Mouse (Mus musculus): ENCODE measurements around the gene Cadps. TPM values are rescaled to one million over a fixed set of nuclear protein-coding genes. Genes with fewer than 3 reads are reported as not detected.

Gene Cadps
- total and polyA plus RNA-seq, 2 experiments from 2014 or later = 33.4 to 176 TPM

DNA sequence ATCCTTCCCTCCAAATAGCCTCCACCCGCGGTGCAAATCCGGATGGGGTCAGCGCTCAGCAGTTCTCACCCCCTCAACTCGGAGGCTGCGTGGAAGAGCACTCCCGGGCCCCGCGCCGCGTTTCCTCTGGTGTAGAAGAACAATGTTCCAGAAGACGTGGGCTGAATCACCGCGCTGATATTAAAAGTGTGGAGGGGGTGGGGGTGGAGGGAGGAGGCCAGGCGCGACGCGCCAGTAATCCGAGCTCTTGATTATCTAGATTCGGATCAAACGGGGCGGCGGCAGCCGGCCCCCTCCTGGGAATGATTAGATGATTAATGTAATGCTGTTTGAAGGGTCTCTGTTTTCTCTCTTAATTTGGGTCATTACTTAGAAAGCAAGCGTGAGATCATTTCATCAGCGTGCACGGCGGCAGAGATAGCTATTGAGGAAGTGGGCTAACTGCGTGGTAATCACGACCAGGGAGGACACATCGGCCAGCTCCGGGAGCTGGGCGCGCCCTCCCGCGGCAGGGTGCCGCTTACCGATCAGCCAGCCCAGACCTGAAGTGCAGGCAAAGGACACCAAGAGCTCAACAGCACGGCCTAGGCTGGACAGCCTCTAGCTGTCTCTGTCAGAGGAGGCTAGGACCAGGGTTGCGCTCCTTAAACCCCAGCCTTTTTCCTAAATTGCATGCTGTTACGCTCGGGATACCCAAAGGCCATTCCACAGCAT lies 481.6 kb downstream of the Cadps start:
- WGBS = 1% methylated on average over 42 of the region's 42 CpGs
- TF ChIP-seq CTCF (IDR thresholded peaks at IDR 0.05; ENCODE audit: low read depth) = no peak
- ATAC-seq (no peak), DNase-seq (ENCODE audit: low spot score) (no peak)
- Histone ChIP-seq H3K9ac (replicated peaks; ENCODE audit: low read length) (no peak overlapping the region), H3K4me1 (ENCODE audit: insufficient read depth, low read length) (peaks cover 4% of the 10 kb centered on the region; the same call in 1 of the 2 replicates), H3K27me3 (ENCODE audit: insufficient read depth, low read length) (peaks cover 74% of the 10 kb centered on the region), H3K9me3 (ENCODE audit: low read length) (no peaks in the 10 kb centered on the region), H3K36me3 (ENCODE audit: insufficient read depth, low read length) (no peaks in the 10 kb centered on the region), H3K4me3 (ENCODE audit: low read length) (peak overlapping the region; percentile 14; the same call in 1 of the 2 replicates), H3K4me2 (ENCODE audit: low read depth, low read length) (0 out of 2 replicates have a peak overlapping the region, but pooled peaks have one; percentile 3), H3K27ac (no peak overlapping the region)

DNA sequence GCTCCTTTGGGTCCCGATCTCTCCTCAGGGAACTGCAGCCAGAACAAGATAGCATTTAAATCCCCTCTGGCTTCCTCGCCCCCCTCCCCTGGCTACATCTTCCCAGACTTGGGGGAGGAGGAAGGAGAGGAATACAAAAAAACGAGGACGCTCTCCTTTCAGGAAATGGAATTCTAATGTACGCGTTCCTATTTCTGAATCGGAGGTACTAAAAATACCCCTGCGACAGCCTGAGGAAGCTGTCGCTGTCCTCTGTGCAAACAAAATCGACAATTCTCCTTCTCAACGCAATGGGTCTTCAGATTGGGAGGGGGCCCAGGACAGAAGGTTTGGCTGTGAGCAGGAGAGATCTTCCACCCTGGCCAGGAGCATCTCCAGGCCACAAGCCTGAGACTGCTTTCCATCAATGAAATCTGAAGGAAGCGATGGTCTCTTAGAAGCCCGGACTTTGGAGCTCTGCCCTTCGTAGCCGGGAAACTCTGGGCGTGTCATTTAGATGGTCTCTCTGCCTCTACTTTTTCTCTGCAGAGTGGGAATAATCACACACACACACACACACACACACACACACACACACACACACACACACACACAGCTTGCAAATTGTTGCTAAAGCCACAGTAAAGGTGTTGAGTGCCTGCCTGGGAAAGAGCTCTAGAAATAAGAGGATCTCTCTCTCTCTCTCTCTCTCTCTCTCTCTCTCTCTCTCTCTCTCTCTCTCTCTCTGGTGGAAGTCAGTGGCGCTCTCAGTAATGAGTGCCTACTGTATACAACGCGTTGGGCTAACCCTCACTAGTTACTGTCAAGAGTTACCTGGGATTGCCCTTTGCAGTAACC lies 482.4 kb downstream of the Cadps start:
- TF ChIP-seq CTCF (IDR thresholded peaks at IDR 0.05; ENCODE audit: low read depth) = no peak
- no peak overlapping the region for H3K9ac ChIP-seq (replicated peaks; ENCODE audit: low read length)
- H3K9me3 ChIP-seq (ENCODE audit: low read length) = no peaks in the 10 kb centered on the region
- no peak overlapping the region for H3K4me3 ChIP-seq (ENCODE audit: low read length)
- H3K27me3 ChIP-seq (ENCODE audit: insufficient read depth, low read length) = peaks cover 73% of the 10 kb centered on the region
- H3K4me1 ChIP-seq (ENCODE audit: insufficient read depth, low read length) = peaks cover 4% of the 10 kb centered on the region; the same call in 1 of the 2 replicates
- no peak for DNase-seq (ENCODE audit: low spot score)
- no peak overlapping the region for H3K27ac ChIP-seq
- 2% methylated on average over 19 of the region's 19 CpGs for WGBS
- no peaks in the 10 kb centered on the region for H3K36me3 ChIP-seq (ENCODE audit: insufficient read depth, low read length)
- no peak for ATAC-seq
- H3K4me2 ChIP-seq (ENCODE audit: low read depth, low read length) = no peak overlapping the region

GRCm38 (mm10) chr14:12338811-12339565 lies 483.9 kb downstream of the Cadps start:
- WGBS = 3% methylated on average over 10 of the region's 10 CpGs
- no peak overlapping the region for H3K4me2 ChIP-seq (ENCODE audit: low read depth, low read length)
- no peak for TF ChIP-seq CTCF (IDR thresholded peaks at IDR 0.05; ENCODE audit: low read depth)
- H3K36me3 ChIP-seq (ENCODE audit: insufficient read depth, low read length) = no peaks in the 10 kb centered on the region
- H3K9ac ChIP-seq (replicated peaks; ENCODE audit: low read length) = no peak overlapping the region
- no peak overlapping the region for H3K4me3 ChIP-seq (ENCODE audit: low read length)
- H3K4me1 ChIP-seq (ENCODE audit: insufficient read depth, low read length) = peaks cover 4% of the 10 kb centered on the region; the same call in 1 of the 2 replicates
- H3K27ac ChIP-seq = no peak overlapping the region
- no peak for ATAC-seq
- DNase-seq (ENCODE audit: low spot score) = no peak
- H3K9me3 ChIP-seq (ENCODE audit: low read length) = no peaks in the 10 kb centered on the region
- peaks cover 73% of the 10 kb centered on the region for H3K27me3 ChIP-seq (ENCODE audit: insufficient read depth, low read length)

GRCm38 (mm10) chr14:12337998-12338809 lies 484.7 kb downstream of the Cadps start:
- no peaks in the 10 kb centered on the region for H3K36me3 ChIP-seq (ENCODE audit: insufficient read depth, low read length)
- no peak overlapping the region for H3K27ac ChIP-seq
- peak overlapping the region; percentile 25 for H3K4me2 ChIP-seq (ENCODE audit: low read depth, low read length)
- WGBS = 1% methylated on average over 16 of the region's 16 CpGs
- DNase-seq (ENCODE audit: low spot score) = no peak
- no peak for TF ChIP-seq CTCF (IDR thresholded peaks at IDR 0.05; ENCODE audit: low read depth)
- H3K4me1 ChIP-seq (ENCODE audit: insufficient read depth, low read length) = peaks cover 4% of the 10 kb centered on the region; the same call in 1 of the 2 replicates
- H3K27me3 ChIP-seq (ENCODE audit: insufficient read depth, low read length) = peaks cover 66% of the 10 kb centered on the region
- peak; percentile 27; the same call in 1 of the 2 replicates for ATAC-seq
- no peaks in the 10 kb centered on the region for H3K9me3 ChIP-seq (ENCODE audit: low read length)
- no peak overlapping the region for H3K4me3 ChIP-seq (ENCODE audit: low read length)
- H3K9ac ChIP-seq (replicated peaks; ENCODE audit: low read length) = no peak overlapping the region

DNA sequence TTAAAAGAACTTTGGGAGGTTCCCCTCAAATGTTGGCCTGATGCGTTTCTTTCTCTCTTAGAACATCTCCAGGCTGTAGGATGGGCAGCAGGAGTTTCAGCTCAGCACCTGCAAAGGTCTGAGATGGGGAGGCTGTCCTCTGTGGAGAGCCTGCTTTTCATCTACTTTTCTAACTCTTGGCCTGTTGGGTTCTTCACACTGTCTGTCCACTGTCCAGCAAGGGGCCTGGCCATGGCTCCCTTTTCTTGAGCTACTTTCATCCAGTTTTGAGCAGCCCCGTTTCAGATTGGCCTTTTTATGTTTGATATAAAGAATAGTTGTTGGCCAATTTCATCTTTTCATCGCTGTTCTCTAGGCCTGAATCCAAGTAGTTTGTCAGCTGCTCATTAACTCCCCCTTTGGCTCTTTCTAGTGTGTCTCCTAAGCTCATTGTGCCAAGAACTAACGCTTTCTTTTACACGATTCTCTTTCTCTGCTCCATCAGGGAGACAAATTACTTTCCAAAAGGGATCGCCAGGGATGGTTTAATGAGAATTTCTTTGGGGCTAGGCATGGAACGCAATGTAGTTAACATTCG lies 485.4 kb downstream of the Cadps start:
- DNase-seq (ENCODE audit: low spot score) (no peak), ATAC-seq (no peak)
- 6% methylated on average over 8 of the region's 8 CpGs for WGBS
- Histone ChIP-seq H3K9me3 (ENCODE audit: low read length) (no peaks in the 10 kb centered on the region), H3K27ac (no peak overlapping the region), H3K27me3 (ENCODE audit: insufficient read depth, low read length) (peaks cover 60% of the 10 kb centered on the region), H3K4me3 (ENCODE audit: low read length) (no peak overlapping the region), H3K36me3 (ENCODE audit: insufficient read depth, low read length) (no peaks in the 10 kb centered on the region), H3K4me1 (ENCODE audit: insufficient read depth, low read length) (peaks cover 4% of the 10 kb centered on the region; the same call in 1 of the 2 replicates), H3K4me2 (ENCODE audit: low read depth, low read length) (no peak overlapping the region), H3K9ac (replicated peaks; ENCODE audit: low read length) (no peak overlapping the region)
- TF ChIP-seq CTCF (IDR thresholded peaks at IDR 0.05; ENCODE audit: low read depth) = no peak
